Mouse (Mus musculus) lung, embryonic 16.5 days (tissue): ENCODE results near the gene Sfxn1. TPM values are rescaled to one million over a fixed set of nuclear protein-coding genes. Genes with fewer than 3 reads are reported as not detected.

Experiments
- ATAC-seq: fragments of 200-750 bp; cut with Nextera tagmentation; 2 replicates; pipeline ENCODE4 v1.8.0; 2017; ENCODE audit warnings: low read depth, mild to moderate bottlenecking, moderate library complexity
- H3K27ac ChIP-seq: fragments of 300-500 bp; sonication (generic); 2 replicates; pipeline ENCODE4 v1.5.1; 2014; ENCODE audit warnings: mild to moderate bottlenecking, control low read depth, low read length
- H3K27me3 ChIP-seq: fragments of 300-500 bp; sonication (generic); 2 replicates; pipeline ENCODE4 v1.6.1; 2014; ENCODE audit warnings: low read depth, low read length, mixed read lengths; ENCODE audit not compliant: control insufficient read depth, insufficient read depth
- H3K36me3 ChIP-seq: fragments of 300-500 bp; sonication (generic); 2 replicates; pipeline ENCODE4 v1.6.1; 2014; ENCODE audit warnings: low read length; ENCODE audit not compliant: control insufficient read depth, insufficient read depth
- H3K4me1 ChIP-seq: fragments of 300-500 bp; sonication (generic); replicated peaks from 2 replicates; pipeline ENCODE4 v1.6.1; 2014; ENCODE audit warnings: low read length, mixed read lengths; ENCODE audit not compliant: control insufficient read depth, insufficient read depth
- H3K4me2 ChIP-seq: fragments of 300-500 bp; sonication (generic); 2 replicates; pipeline ENCODE4 v1.6.1; 2014; ENCODE audit warnings: low read depth, low read length, control low read depth
- H3K4me3 ChIP-seq: fragments of 300-500 bp; sonication (generic); 2 replicates; pipeline ENCODE4 v1.5.1; 2014; ENCODE audit warnings: mild to moderate bottlenecking, low read length, control low read depth
- H3K9ac ChIP-seq: fragments of 300-500 bp; sonication (generic); 2 replicates; pipeline ENCODE4 v1.6.1; 2014; ENCODE audit warnings: low read length, control low read depth
- H3K9me3 ChIP-seq: fragments of 300-500 bp; sonication (generic); 2 replicates; pipeline ENCODE4 v1.6.1; 2016; ENCODE audit warnings: low read length; ENCODE audit not compliant: control insufficient read depth
- WGBS: fragments of 180-500 bp; shearing (Covaris S2); extraction: QIAGEN DNeasy Blood & Tissue Kit; methylation state at CpG from one replicate; pipeline ENCODE4 v1.1.7; 2014; 5-methylcytosine and 5-hydroxymethylcytosine counted together
- polyA plus RNA-seq: library from polyadenylated mRNA; unstranded; fragments of >200 nt; fragmentation: Nextera tagmentation; extraction: Ambion mirVana; gene quantifications from 2 replicates; pipeline ENCODE4 v1.2.1, GENCODE M21; 2015

Sfxn1 gene
- polyA plus RNA-seq, 1 experiment from 2014 or later: 54.0 TPM

DNA sequence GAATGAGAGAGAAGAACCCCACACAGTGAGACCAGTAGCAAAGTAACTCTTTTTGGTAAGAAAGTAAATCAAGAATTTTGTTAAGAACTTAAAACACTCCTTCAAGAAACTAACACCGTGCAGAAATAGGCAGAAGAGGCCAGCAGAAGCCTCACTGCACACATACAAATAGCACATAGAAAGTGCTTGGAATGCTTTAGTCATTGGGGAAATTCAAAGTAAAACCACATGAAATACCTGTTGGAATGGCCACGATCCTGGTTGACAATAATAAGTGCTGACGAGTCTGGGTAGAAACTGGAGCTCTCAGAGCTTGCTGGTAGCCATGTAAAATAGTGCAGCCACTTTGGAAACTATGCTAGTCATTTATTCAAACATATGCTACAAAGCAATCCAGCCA, 30.4 kb downstream of the Sfxn1 start:
- ATAC-seq: no peak
- WGBS: 85% methylated on average over 3 of the region's 3 CpGs
- no peaks in the 10 kb centered on the region for H3K27me3 ChIP-seq
- H3K36me3 ChIP-seq: peaks cover 10% of the 10 kb centered on the region
- H3K9me3 ChIP-seq: no peaks in the 10 kb centered on the region
- no peak overlapping the region for H3K4me2 ChIP-seq
- no peak overlapping the region for H3K27ac ChIP-seq
- no peaks in the 10 kb centered on the region for H3K4me1 ChIP-seq
- H3K4me3 ChIP-seq: no peak overlapping the region
- H3K9ac ChIP-seq: no peak overlapping the region

DNA sequence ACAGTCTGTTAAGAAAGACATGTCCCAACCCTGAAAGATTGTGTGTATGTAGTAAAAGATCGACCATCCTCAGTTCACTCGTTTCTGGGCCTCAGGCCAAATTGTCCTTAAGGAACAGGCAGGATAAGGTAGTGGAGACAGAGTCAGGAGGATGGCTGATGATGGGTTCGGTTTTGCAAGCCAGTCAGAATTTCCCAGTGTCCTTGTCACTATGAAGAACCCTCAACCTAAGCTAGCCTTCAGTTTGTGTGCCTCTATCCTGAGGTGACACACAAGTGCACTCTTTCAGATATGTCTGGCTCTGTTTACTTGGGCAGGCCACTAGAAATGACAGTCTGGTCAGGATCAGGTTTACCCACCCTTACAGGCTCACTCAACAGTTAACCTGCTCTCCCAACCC, 31.6 kb downstream of the Sfxn1 start:
- no peak overlapping the region for H3K4me2 ChIP-seq
- WGBS: 67% methylated on average over 3 of the region's 3 CpGs
- peaks cover 5% of the 10 kb centered on the region for H3K36me3 ChIP-seq
- H3K9ac ChIP-seq: no peak overlapping the region
- H3K9me3 ChIP-seq: no peaks in the 10 kb centered on the region
- H3K4me3 ChIP-seq: no peak overlapping the region
- ATAC-seq: no peak
- H3K27me3 ChIP-seq: no peaks in the 10 kb centered on the region
- H3K27ac ChIP-seq: no peak overlapping the region
- no peaks in the 10 kb centered on the region for H3K4me1 ChIP-seq

- Histone ChIP-seq H3K36me3 (peaks cover 5% of the 10 kb centered on the region), H3K9me3 (no peaks in the 10 kb centered on the region), H3K4me3 (no peak overlapping the region), H3K9ac (no peak overlapping the region), H3K4me2 (no peak overlapping the region), H3K27ac (no peak overlapping the region), H3K4me1 (no peaks in the 10 kb centered on the region), H3K27me3 (no peaks in the 10 kb centered on the region)
- 69% methylated on average over 10 of the region's 10 CpGs for WGBS
- no peak for ATAC-seq
Measured at GRCm38 (mm10) chr13:54103866-54104265, 32.2 kb downstream of the Sfxn1 start.

DNA sequence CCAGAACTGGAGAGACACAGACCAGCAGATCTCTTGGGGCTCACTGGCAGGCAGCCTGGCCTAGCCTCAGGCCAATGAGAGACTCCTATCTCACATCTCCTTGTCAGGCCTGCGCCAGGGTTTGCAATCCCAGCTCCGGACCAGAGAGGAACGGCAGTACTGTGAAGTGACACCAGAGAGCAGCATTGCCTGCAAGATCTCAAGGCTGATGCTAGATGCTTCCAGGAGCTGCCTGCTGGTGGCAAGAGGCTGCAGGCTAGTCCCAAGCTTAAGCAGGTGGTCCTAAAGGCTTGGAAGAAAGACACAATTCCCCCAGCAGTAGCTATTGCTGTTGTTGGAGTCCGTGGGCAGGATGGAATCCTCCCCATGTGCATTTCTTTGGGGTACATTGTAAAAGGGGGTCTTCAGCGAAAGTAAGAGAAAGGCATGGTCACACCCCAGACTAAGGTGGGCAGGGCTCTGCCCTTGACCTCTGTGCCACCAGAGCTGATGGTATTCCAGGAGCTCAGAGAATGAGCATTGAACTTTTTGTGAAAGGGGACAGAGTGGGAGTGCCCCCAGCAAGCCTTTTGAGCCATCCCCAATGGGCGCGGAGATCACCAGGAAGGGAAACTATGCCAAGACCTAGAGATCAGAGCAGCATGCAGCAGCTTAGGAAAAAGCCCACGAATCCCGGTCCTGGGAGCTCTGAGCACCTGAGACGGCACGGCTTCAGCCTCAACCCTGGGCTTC, 42.3 kb downstream of the Sfxn1 start:
- no peak for ATAC-seq
- Histone ChIP-seq H3K9ac (no peak overlapping the region), H3K27me3 (no peaks in the 10 kb centered on the region), H3K4me2 (no peak overlapping the region), H3K27ac (no peak overlapping the region), H3K9me3 (0 out of 2 replicates have a peak, but pooled peaks cover 5% of the 10 kb centered on the region), H3K4me3 (no peak overlapping the region), H3K36me3 (no peaks in the 10 kb centered on the region), H3K4me1 (no peaks in the 10 kb centered on the region)
- 52% methylated on average over 11 of the region's 11 CpGs for WGBS

DNA sequence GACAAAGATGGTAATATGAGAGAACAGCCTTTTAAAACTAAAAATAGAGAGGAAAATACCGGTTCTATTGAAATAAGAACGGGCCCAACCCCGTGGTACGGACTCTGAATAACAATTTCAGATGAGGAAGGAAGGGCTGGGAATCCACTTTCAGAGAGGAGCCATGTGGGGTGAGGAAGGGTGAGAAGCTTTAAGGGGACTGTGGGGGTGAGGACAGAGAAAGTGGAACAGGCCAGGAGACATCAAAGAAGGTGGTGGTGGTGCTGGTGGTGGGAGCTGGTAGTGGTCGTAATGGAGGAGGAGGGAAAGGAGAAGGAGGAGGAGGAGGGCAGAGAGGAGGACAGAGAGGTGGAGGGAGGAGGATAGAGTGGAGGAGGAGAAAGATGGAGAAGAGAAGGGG, 43.3 kb downstream of the Sfxn1 start:
- no peak overlapping the region for H3K27ac ChIP-seq
- 0 out of 2 replicates have a peak, but pooled peaks cover 5% of the 10 kb centered on the region for H3K9me3 ChIP-seq
- no peaks in the 10 kb centered on the region for H3K4me1 ChIP-seq
- H3K4me2 ChIP-seq: no peak overlapping the region
- no peaks in the 10 kb centered on the region for H3K36me3 ChIP-seq
- WGBS: 52% methylated on average over 5 of the region's 5 CpGs
- no peaks in the 10 kb centered on the region for H3K27me3 ChIP-seq
- ATAC-seq: no peak
- no peak overlapping the region for H3K4me3 ChIP-seq
- no peak overlapping the region for H3K9ac ChIP-seq

- no peak overlapping the region for H3K9ac ChIP-seq
- 73% methylated on average over 6 of the region's 6 CpGs for whole genome bisulfite sequencing
- H3K4me1 ChIP-seq: no peaks in the 10 kb centered on the region
- 0 out of 2 replicates have a peak, but pooled peaks cover 5% of the 10 kb centered on the region for H3K9me3 ChIP-seq
- no peak for ATAC-seq
- no peak overlapping the region for H3K4me3 ChIP-seq
- H3K36me3 ChIP-seq: no peaks in the 10 kb centered on the region
- H3K27me3 ChIP-seq: no peaks in the 10 kb centered on the region
- no peak overlapping the region for H3K4me2 ChIP-seq
- H3K27ac ChIP-seq: no peak overlapping the region
Measured at GRCm38 (mm10) chr13:54115779-54116178, 44.1 kb downstream of the Sfxn1 start.

- Histone ChIP-seq H3K27me3 (no peaks in the 10 kb centered on the region), H3K27ac (no peak overlapping the region), H3K4me2 (no peak overlapping the region), H3K9ac (no peak overlapping the region), H3K4me3 (no peak overlapping the region), H3K36me3 (no peaks in the 10 kb centered on the region), H3K9me3 (0 out of 2 replicates have a peak, but pooled peaks cover 5% of the 10 kb centered on the region), H3K4me1 (no peaks in the 10 kb centered on the region)
- WGBS: 50% methylated on average over 5 of the region's 5 CpGs
- no peak for ATAC-seq
Measured at GRCm38 (mm10) chr13:54118355-54118754, 46.7 kb downstream of the Sfxn1 start.

DNA sequence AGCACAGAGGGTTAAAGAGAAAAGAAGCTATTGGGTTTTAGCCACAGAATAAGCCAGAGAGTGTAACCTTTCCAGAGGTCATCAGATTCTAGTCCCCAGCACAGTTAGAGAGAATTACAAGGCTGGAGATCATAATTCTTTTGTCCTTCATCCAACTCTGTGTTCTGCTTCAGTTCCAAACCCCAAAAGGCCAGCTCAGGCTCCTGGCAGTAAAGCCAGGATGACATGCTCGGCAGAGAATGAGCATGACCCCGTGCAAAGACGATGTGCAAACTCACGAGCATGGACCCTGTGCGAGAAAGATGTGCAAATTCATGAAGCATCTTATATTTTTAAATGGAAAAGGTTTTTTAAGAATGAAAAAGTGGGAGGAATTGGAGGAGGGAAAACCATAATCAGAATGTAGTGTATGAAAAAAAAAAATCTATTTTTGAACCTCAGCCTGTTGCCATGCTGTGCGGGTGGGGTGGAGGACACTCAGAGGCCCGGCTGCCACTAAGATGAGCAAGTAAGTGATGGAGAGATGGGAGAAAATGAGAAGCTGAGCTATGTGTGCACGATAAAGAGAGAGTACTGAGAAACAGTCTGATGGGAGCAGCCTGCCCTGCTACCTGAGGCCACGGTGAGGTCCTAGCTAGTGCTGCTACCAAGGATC, 66.2 kb downstream of the Sfxn1 start:
- no peak overlapping the region for H3K27ac ChIP-seq
- 77% methylated on average over 9 of the region's 9 CpGs for WGBS
- H3K9me3 ChIP-seq: no peaks in the 10 kb centered on the region
- no peaks in the 10 kb centered on the region for H3K4me1 ChIP-seq
- no peaks in the 10 kb centered on the region for H3K27me3 ChIP-seq
- H3K4me3 ChIP-seq: no peak overlapping the region
- no peaks in the 10 kb centered on the region for H3K36me3 ChIP-seq
- no peak overlapping the region for H3K4me2 ChIP-seq
- no peak overlapping the region for H3K9ac ChIP-seq
- no peak for ATAC-seq

DNA sequence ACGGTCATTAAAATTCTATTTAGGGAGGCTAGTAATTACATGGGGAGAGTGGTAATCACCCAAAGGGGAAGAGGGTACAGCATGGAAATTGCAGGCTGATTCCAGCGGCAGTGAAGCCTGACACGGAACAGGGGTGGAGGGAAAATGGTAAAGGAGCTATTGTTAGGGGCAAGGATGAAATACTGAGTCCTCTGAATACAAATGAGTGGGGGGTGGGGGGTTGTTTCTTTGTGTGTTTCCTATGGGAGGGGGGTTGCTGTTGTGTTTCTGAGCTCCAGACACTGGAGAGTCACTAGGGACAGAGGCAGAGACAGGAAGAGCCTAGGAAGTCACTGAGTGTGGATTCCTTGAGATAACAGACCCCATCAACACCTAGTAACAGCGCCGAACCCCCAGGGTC, 72.1 kb downstream of the Sfxn1 start:
- H3K4me1 ChIP-seq: no peaks in the 10 kb centered on the region
- H3K27me3 ChIP-seq: no peaks in the 10 kb centered on the region
- WGBS: 40% methylated on average over 5 of the region's 5 CpGs
- ATAC-seq: no peak
- H3K9me3 ChIP-seq: no peaks in the 10 kb centered on the region
- H3K9ac ChIP-seq: no peak overlapping the region
- no peak overlapping the region for H3K4me3 ChIP-seq
- no peaks in the 10 kb centered on the region for H3K36me3 ChIP-seq
- no peak overlapping the region for H3K27ac ChIP-seq
- H3K4me2 ChIP-seq: no peak overlapping the region
